Mouse (Mus musculus) heart, embryonic 14.5 days (tissue): ENCODE measurements around the gene Nipal1. TPM values are rescaled to one million over a fixed set of nuclear protein-coding genes. Genes with fewer than 3 reads are reported as not detected.

Experiments used
- ATAC-seq: fragments of 200-750 bp; cut with Nextera tagmentation; 2 replicates; pipeline ENCODE4 v1.8.0; 2017; ENCODE audit warnings: low read depth, moderate TSS enrichment; ENCODE audit not compliant: insufficient number of reproducible peaks, insufficient read depth, low FRiP score
- H3K27ac ChIP-seq, 2 experiments: fragments of 200-500 bp in 1 of 2; fragments of 300-500 bp in 1 of 2; sonication (generic) in 1 of 2; replicated peaks in 1 of 2; 2 replicates each; pipeline ENCODE4 v1.5.1; 2012 to 2014; ENCODE audit warnings: low read depth in 2 of 2, low read length in 2 of 2, control low read depth in 1 of 2, mild to moderate bottlenecking in 1 of 2, mixed read lengths in 1 of 2; ENCODE audit not compliant: control insufficient read depth in 1 of 2, insufficient read depth in 1 of 2
- H3K27me3 ChIP-seq: fragments of 300-500 bp; sonication (generic); 2 replicates; pipeline ENCODE4 v1.6.1; 2014; ENCODE audit warnings: mild to moderate bottlenecking, low read length, control low read depth; ENCODE audit not compliant: control insufficient read depth, insufficient read depth
- H3K36me3 ChIP-seq: fragments of 300-500 bp; sonication (generic); 2 replicates; pipeline ENCODE4 v1.6.1; 2014; ENCODE audit warnings: mild to moderate bottlenecking, control low read depth, low read length, mixed read lengths; ENCODE audit not compliant: control insufficient read depth, insufficient read depth
- H3K4me1 ChIP-seq, 2 experiments: fragments of 200-500 bp in 1 of 2; fragments of 300-500 bp in 1 of 2; sonication (generic) in 1 of 2; 2 replicates each; pipeline ENCODE4 v1.6.1; 2012 to 2014; ENCODE audit warnings: low read length in 2 of 2, control low read depth in 1 of 2, mixed read lengths in 1 of 2; ENCODE audit not compliant: control insufficient read depth in 2 of 2, insufficient read depth in 2 of 2
- H3K4me2 ChIP-seq: fragments of 300-500 bp; sonication (generic); 2 replicates; pipeline ENCODE4 v1.6.1; 2014; ENCODE audit warnings: mild to moderate bottlenecking, low read length
- H3K4me3 ChIP-seq, 2 experiments: fragments of 200-500 bp in 1 of 2; fragments of 300-500 bp in 1 of 2; sonication (generic) in 1 of 2; 2 replicates each; pipeline ENCODE4 v1.5.1; 2012 to 2014; ENCODE audit warnings: low read length in 2 of 2, mild to moderate bottlenecking in 2 of 2, control low read depth in 1 of 2, low read depth in 1 of 2, moderate library complexity in 1 of 2; ENCODE audit not compliant: control insufficient read depth in 1 of 2, insufficient read depth in 1 of 2
- H3K9ac ChIP-seq: fragments of 300-500 bp; sonication (generic); 2 replicates; pipeline ENCODE4 v1.6.1; 2014; ENCODE audit warnings: mild to moderate bottlenecking, low read length
- H3K9me3 ChIP-seq: fragments of 300-500 bp; sonication (generic); 2 replicates; pipeline ENCODE4 v1.6.1; 2016; ENCODE audit warnings: low read length, control low read depth; ENCODE audit not compliant: control insufficient read depth
- WGBS: fragments of 180-500 bp; shearing (Covaris S2); extraction: QIAGEN DNeasy Blood & Tissue Kit; methylation state at CpG from one replicate; pipeline ENCODE4 v1.1.7; 2014; 5-methylcytosine and 5-hydroxymethylcytosine counted together
- polyA plus RNA-seq: library from polyadenylated mRNA; unstranded; fragments of >200 nt; fragmentation: Nextera tagmentation; extraction: Ambion mirVana; gene quantifications from 2 replicates; pipeline ENCODE4 v1.2.1, GENCODE M21; 2014

The Nipal1 gene
- polyA plus RNA-seq: 0.16 TPM in 1 of 2 replicates, not detected in the other

DNA sequence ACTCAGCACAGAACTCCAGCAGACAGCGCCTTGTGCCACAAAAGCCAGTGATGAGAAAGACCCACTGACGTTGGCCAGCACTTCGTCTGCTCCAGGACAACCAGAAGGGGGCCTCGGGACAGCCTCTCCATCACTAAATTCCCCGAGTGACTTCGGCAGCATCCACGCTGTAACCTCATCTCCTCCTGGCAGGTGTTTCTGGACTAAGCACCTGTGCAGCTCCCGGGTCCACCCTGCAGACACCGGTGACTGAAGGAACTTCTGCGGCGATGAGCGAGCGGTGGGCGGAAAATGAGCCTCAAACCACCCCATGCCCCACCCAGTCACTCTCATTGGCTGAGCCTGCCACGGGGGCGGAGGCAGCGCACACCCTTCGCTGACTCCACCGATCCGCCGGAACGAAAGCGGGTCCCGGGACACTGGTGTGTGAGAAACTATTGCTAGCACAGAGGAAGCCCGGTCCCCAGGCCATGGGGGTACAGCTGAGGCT, at the start of gene Nipal1:
TSS of gene Nipal1 (plus strand) at position 378 of the 490 bp plus-strand sequence.
- Histone ChIP-seq H3K4me1 (peaks cover 3 to 8% of the 10 kb centered on the region in 2 experiments; a peak in 3 of 4 replicates), H3K4me3 (peak within 1 kb of the TSS; percentile 47 to 53), H3K36me3 (no peaks in the 10 kb centered on the region), H3K9me3 (no peaks in the 10 kb centered on the region), H3K27me3 (peaks cover 39% of the 10 kb centered on the region), H3K4me2 (peak within 1 kb of the TSS; percentile 93), H3K9ac (peak within 1 kb of the TSS; percentile 65), H3K27ac (no peak within 1 kb of the TSS)
- peak; percentile 83 for ATAC-seq
- 1% methylated on average over 25 of the region's 25 CpGs for WGBS

GRCm38 (mm10) chr5:72601006-72601405, 46.6 kb upstream of the Nipal1 start:
- Histone ChIP-seq H3K27me3 (no peaks in the 10 kb centered on the region), H3K36me3 (no peaks in the 10 kb centered on the region), H3K4me3 (no peak overlapping the region), H3K4me1 (no peaks in the 10 kb centered on the region), H3K4me2 (no peak overlapping the region), H3K9me3 (no peaks in the 10 kb centered on the region), H3K9ac (no peak overlapping the region), H3K27ac (no peak overlapping the region)
- 0 out of 2 replicates have a peak, but pooled peaks have one; percentile 31 for ATAC-seq
- WGBS: 12% methylated on average over 5 of the region's 5 CpGs

- H3K27ac ChIP-seq: no peak overlapping the region
- no peak overlapping the region for H3K4me3 ChIP-seq
- H3K4me2 ChIP-seq: no peak overlapping the region
- no peaks in the 10 kb centered on the region for H3K9me3 ChIP-seq
- H3K27me3 ChIP-seq: no peaks in the 10 kb centered on the region
- WGBS: 92% methylated on average over 4 of the region's 4 CpGs
- ATAC-seq: no peak
- H3K4me1 ChIP-seq: peaks cover 0 to 3% of the 10 kb centered on the region in 2 experiments; a peak in 1 of 4 replicates
- H3K9ac ChIP-seq: no peak overlapping the region
- no peaks in the 10 kb centered on the region for H3K36me3 ChIP-seq
Observed at GRCm38 (mm10) chr5:72603138-72603537, 44.5 kb upstream of the Nipal1 start.

DNA sequence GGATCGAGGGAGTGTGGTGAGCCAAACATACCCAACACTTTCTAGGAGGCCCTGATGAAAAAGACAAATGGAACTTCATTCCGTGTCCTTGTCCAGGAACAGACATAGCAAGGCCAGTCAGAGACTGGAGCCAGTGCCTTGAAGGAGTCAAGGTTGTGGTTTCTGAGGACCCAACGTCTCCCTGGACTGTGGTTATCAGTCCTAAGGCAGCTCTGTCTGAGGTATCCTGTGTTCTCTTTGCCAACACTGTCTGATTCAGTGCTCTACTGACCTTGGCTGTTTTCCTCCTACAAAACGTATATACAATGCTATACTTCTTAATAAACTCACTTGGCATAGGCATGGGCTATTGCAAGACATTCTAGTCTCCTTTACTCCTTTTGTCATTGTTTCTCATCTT, 30.2 kb upstream of the Nipal1 start:
- Histone ChIP-seq H3K27ac (no peak overlapping the region), H3K9me3 (no peaks in the 10 kb centered on the region), H3K9ac (no peak overlapping the region), H3K4me1 (no peaks in the 10 kb centered on the region), H3K4me2 (no peak overlapping the region), H3K27me3 (no peaks in the 10 kb centered on the region), H3K36me3 (no peaks in the 10 kb centered on the region), H3K4me3 (no peak overlapping the region)
- WGBS: 72% methylated on average over 4 of the region's 4 CpGs
- no peak for ATAC-seq

GRCm38 (mm10) chr5:72621022-72621421, 26.6 kb upstream of the Nipal1 start:
- Histone ChIP-seq H3K4me1 (no peaks in the 10 kb centered on the region), H3K27ac (no peak overlapping the region), H3K9me3 (no peaks in the 10 kb centered on the region), H3K9ac (no peak overlapping the region), H3K4me2 (no peak overlapping the region), H3K27me3 (no peaks in the 10 kb centered on the region), H3K4me3 (no peak overlapping the region), H3K36me3 (no peaks in the 10 kb centered on the region)
- no peak for ATAC-seq
- WGBS: 69% methylated on average over 1 of the region's 1 CpGs

DNA sequence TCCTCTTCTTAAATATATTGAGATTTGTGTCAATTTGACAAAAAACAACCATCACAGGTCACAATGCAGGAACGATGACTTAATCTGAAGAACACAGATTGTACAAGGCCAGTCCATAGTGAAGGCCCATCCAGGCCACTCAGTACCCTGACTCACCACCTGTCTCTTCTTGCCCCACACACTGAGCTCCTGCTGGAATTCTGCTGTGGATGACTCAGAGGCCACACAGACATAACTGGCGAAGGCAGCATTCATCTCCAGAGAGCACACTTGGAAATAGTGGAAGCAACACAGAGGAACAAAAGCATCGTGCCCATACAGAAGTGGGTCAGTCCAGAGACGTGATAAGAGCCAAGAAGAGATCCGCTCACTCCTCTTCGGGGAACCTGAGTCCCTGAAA, 17.6 kb upstream of the Nipal1 start:
- WGBS: 71% methylated on average over 6 of the region's 6 CpGs
- no peak for ATAC-seq
- H3K36me3 ChIP-seq: no peaks in the 10 kb centered on the region

DNA sequence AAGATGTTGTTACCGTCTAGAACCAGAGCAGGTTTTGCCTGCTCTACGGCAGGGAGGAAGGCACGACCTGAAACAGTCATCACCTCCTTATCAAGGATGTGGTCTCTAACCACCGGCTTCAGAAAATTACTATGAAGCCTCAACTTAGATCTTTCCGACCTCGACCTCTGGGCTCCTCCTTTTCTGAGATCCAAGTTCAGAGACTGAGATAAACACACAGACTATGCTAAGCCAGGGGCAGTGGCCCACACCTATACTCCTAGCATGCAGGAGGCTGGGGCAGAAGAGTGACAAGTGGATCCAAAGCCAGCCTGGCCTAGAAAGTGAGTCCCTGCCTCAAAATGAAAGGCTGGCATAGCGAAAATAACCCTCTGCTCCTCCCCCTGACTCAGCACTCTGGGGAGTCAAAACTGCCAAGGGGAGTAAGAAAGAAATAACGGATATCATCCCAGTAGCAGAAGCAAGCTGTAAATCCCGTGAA, 12.8 kb upstream of the Nipal1 start:
- WGBS: 71% methylated on average over 9 of the region's 9 CpGs
- H3K4me3 ChIP-seq: no peak overlapping the region
- no peaks in the 10 kb centered on the region for H3K4me1 ChIP-seq
- no peak overlapping the region for H3K4me2 ChIP-seq
- no peak overlapping the region for H3K9ac ChIP-seq
- H3K27ac ChIP-seq: no peak overlapping the region
- no peak for ATAC-seq
- no peaks in the 10 kb centered on the region for H3K9me3 ChIP-seq
- no peaks in the 10 kb centered on the region for H3K36me3 ChIP-seq
- H3K27me3 ChIP-seq: no peaks in the 10 kb centered on the region

More for the DNA sequence above, 17.6 kb upstream of the Nipal1 start:
- Histone ChIP-seq H3K9me3 (no peaks in the 10 kb centered on the region), H3K4me3 (no peak overlapping the region), H3K9ac (no peak overlapping the region), H3K27ac (no peak overlapping the region), H3K27me3 (no peaks in the 10 kb centered on the region), H3K4me2 (no peak overlapping the region), H3K4me1 (no peaks in the 10 kb centered on the region)

GRCm38 (mm10) chr5:72636122-72636521, 11.5 kb upstream of the Nipal1 start:
- Histone ChIP-seq H3K9me3 (no peaks in the 10 kb centered on the region), H3K9ac (no peak overlapping the region), H3K27me3 (no peaks in the 10 kb centered on the region), H3K36me3 (no peaks in the 10 kb centered on the region), H3K4me1 (no peaks in the 10 kb centered on the region), H3K4me2 (no peak overlapping the region), H3K27ac (no peak overlapping the region), H3K4me3 (no peak overlapping the region)
- WGBS: 45% methylated on average over 3 of the region's 3 CpGs
- no peak for ATAC-seq
